Mouse (Mus musculus) liver, embryonic 16.5 days (tissue): Measurements from ENCODE around the gene Itgb1bp1. TPM values are rescaled to one million over a fixed set of nuclear protein-coding genes. Genes with fewer than 3 reads are reported as not detected.

Experiments used
- ATAC-seq: fragments of 200-750 bp; cut with Nextera tagmentation; 2 replicates; pipeline ENCODE4 v1.8.0; 2017; ENCODE audit warnings: low read depth, mild to moderate bottlenecking, moderate number of reproducible peaks, moderate library complexity
- H3K27ac ChIP-seq: fragments of 300-500 bp; sonication (generic); 2 replicates; pipeline ENCODE4 v1.5.1; 2014; ENCODE audit warnings: mild to moderate bottlenecking, low read length
- H3K27me3 ChIP-seq: fragments of 300-500 bp; sonication (generic); 2 replicates; pipeline ENCODE4 v1.6.1; 2014; ENCODE audit warnings: low read depth, low read length, mixed read lengths; ENCODE audit not compliant: control insufficient read depth, insufficient read depth
- H3K36me3 ChIP-seq: fragments of 300-500 bp; sonication (generic); 2 replicates; pipeline ENCODE4 v1.6.1; 2014; ENCODE audit warnings: mild to moderate bottlenecking; ENCODE audit not compliant: control insufficient read depth, insufficient read depth
- H3K4me1 ChIP-seq: fragments of 300-500 bp; sonication (generic); 2 replicates; pipeline ENCODE4 v1.6.1; 2014; ENCODE audit warnings: low read depth, low read length, mixed read lengths; ENCODE audit not compliant: control insufficient read depth
- H3K4me2 ChIP-seq: fragments of 300-500 bp; sonication (generic); 2 replicates; pipeline ENCODE4 v1.6.1; 2014; ENCODE audit warnings: low read depth, low read length, mixed read lengths
- H3K4me3 ChIP-seq: fragments of 300-500 bp; sonication (generic); 2 replicates; pipeline ENCODE4 v1.5.1; 2014; ENCODE audit warnings: low read depth, mild to moderate bottlenecking, low read length
- H3K9ac ChIP-seq: fragments of 300-500 bp; sonication (generic); 2 replicates; pipeline ENCODE4 v1.6.1; 2014; ENCODE audit warnings: low read depth, low read length
- H3K9me3 ChIP-seq: fragments of 300-500 bp; sonication (generic); replicated peaks from 2 replicates; pipeline ENCODE4 v1.6.1; 2016; ENCODE audit warnings: low read length; ENCODE audit not compliant: control insufficient read depth
- WGBS: fragments of 180-500 bp; shearing (Covaris S2); extraction: QIAGEN DNeasy Blood & Tissue Kit; methylation state at CpG from one replicate; pipeline ENCODE4 v1.1.7; 2014; ENCODE audit not compliant: insufficient replicate concordance; 5-methylcytosine and 5-hydroxymethylcytosine counted together
- polyA plus RNA-seq: library from polyadenylated mRNA; unstranded; fragments of >200 nt; fragmentation: Nextera tagmentation; extraction: Ambion mirVana; gene quantifications from 2 replicates; pipeline ENCODE4 v1.2.1, GENCODE M21; 2015

Itgb1bp1 gene
- polyA plus RNA-seq, 1 experiment from 2014 or later: 19.3 TPM

GRCm38 (mm10) chr12:21286712-21287650, 897 bp upstream of the Itgb1bp1 start:
- Histone ChIP-seq H3K4me2 (peak overlapping the region; percentile 96), H3K27me3 (no peaks in the 10 kb centered on the region), H3K4me3 (peak overlapping the region; percentile 96), H3K9ac (peak overlapping the region; percentile 89), H3K36me3 (peaks cover 5% of the 10 kb centered on the region), H3K9me3 (no peaks in the 10 kb centered on the region), H3K27ac (peak overlapping the region; percentile 87), H3K4me1 (peaks cover 20% of the 10 kb centered on the region)
- WGBS: 12% methylated on average over 18 of the region's 18 CpGs
- ATAC-seq: no peak

- Histone ChIP-seq H3K36me3 (no peaks in the 10 kb centered on the region; the same call in 1 of the 2 replicates), H3K27me3 (no peaks in the 10 kb centered on the region), H3K4me3 (peak overlapping the region; percentile 96), H3K27ac (peak overlapping the region; percentile 73), H3K9ac (peak overlapping the region; percentile 89), H3K9me3 (no peaks in the 10 kb centered on the region), H3K4me1 (peaks cover 20% of the 10 kb centered on the region), H3K4me2 (peak overlapping the region; percentile 96)
- under 1% methylated on average over 47 of the region's 47 CpGs for WGBS
- peak; percentile 77 for ATAC-seq
Observed at GRCm38 (mm10) chr12:21285508-21286242, 409 bp downstream of the Itgb1bp1 start.

- no peak for ATAC-seq
- peak within 1 kb of the TSS; percentile 96 for H3K4me2 ChIP-seq
- no peaks in the 10 kb centered on the region for H3K36me3 ChIP-seq
- H3K9me3 ChIP-seq: no peaks in the 10 kb centered on the region
- H3K4me1 ChIP-seq: peaks cover 20% of the 10 kb centered on the region
- H3K4me3 ChIP-seq: peak within 1 kb of the TSS; percentile 96
- peak within 1 kb of the TSS; percentile 87 for H3K27ac ChIP-seq
- H3K27me3 ChIP-seq: no peaks in the 10 kb centered on the region
- H3K9ac ChIP-seq: peak within 1 kb of the TSS; percentile 89
- WGBS: 47% methylated on average over 11 of the region's 11 CpGs
Observed at GRCm38 (mm10) chr12:21284761-21285441, 1.2 kb downstream of the Itgb1bp1 start, which contains the start of gene Cpsf3. TSS of gene Cpsf3 (plus strand) at chr12:21285391.

GRCm38 (mm10) chr12:21277352-21277864, 8.7 kb downstream of the Itgb1bp1 start:
- Histone ChIP-seq H3K27ac (no peak overlapping the region), H3K27me3 (no peaks in the 10 kb centered on the region), H3K4me2 (no peak overlapping the region), H3K9ac (no peak overlapping the region), H3K36me3 (no peaks in the 10 kb centered on the region), H3K4me3 (no peak overlapping the region), H3K9me3 (no peaks in the 10 kb centered on the region), H3K4me1 (no peaks in the 10 kb centered on the region)
- WGBS: 55% methylated on average over 1 of the region's 1 CpGs
- no peak for ATAC-seq

GRCm38 (mm10) chr12:21274446-21274845, 11.6 kb downstream of the Itgb1bp1 start:
- Histone ChIP-seq H3K9ac (no peak overlapping the region), H3K9me3 (no peaks in the 10 kb centered on the region), H3K4me3 (no peak overlapping the region), H3K36me3 (peaks cover 2% of the 10 kb centered on the region; the same call in 1 of the 2 replicates), H3K4me1 (no peaks in the 10 kb centered on the region), H3K27ac (no peak overlapping the region), H3K4me2 (no peak overlapping the region), H3K27me3 (no peaks in the 10 kb centered on the region)
- WGBS: 75% methylated on average over 7 of the region's 7 CpGs
- no peak for ATAC-seq

- 83% methylated on average over 8 of the region's 8 CpGs for WGBS
- H3K4me2 ChIP-seq: no peak overlapping the region
- H3K4me1 ChIP-seq: peaks cover 16% of the 10 kb centered on the region
- H3K9me3 ChIP-seq: no peaks in the 10 kb centered on the region
- no peak overlapping the region for H3K4me3 ChIP-seq
- no peak for ATAC-seq
- H3K36me3 ChIP-seq: peaks cover 2% of the 10 kb centered on the region
- H3K27ac ChIP-seq: no peak overlapping the region
- no peaks in the 10 kb centered on the region for H3K27me3 ChIP-seq
- H3K9ac ChIP-seq: no peak overlapping the region
Observed at GRCm38 (mm10) chr12:21268083-21268616, 17.9 kb downstream of the Itgb1bp1 start.

GRCm38 (mm10) chr12:21266784-21267098, 19.3 kb downstream of the Itgb1bp1 start:
- no peak overlapping the region for H3K9ac ChIP-seq
- no peak overlapping the region for H3K27ac ChIP-seq
- no peaks in the 10 kb centered on the region for H3K9me3 ChIP-seq
- no peak for ATAC-seq
- no peak overlapping the region for H3K4me2 ChIP-seq
- H3K4me1 ChIP-seq: peaks cover 16% of the 10 kb centered on the region
- H3K36me3 ChIP-seq: peaks cover 2% of the 10 kb centered on the region
- 54% methylated on average over 2 of the region's 2 CpGs for WGBS
- no peaks in the 10 kb centered on the region for H3K27me3 ChIP-seq
- H3K4me3 ChIP-seq: no peak overlapping the region

- Histone ChIP-seq H3K27ac (no peak overlapping the region), H3K4me3 (no peak overlapping the region), H3K9me3 (no peaks in the 10 kb centered on the region), H3K36me3 (peaks cover under 1% of the 10 kb centered on the region), H3K9ac (no peak overlapping the region), H3K4me2 (no peak overlapping the region), H3K27me3 (no peaks in the 10 kb centered on the region), H3K4me1 (peaks cover 16% of the 10 kb centered on the region)
- 57% methylated on average over 14 of the region's 14 CpGs for WGBS
- ATAC-seq: peak; percentile 60; the same call in 1 of the 2 replicates
Observed at GRCm38 (mm10) chr12:21265946-21266783, 19.9 kb downstream of the Itgb1bp1 start.
